Mouse (Mus musculus) 3T3-L1 (cell line): ENCODE measurements around the gene Agpat4.
"Not testable (repeated sequence)": the region's sequence is repeated elsewhere in the genome, so short reads cannot be mapped to it uniquely, and the experiment has no call there.

ENCODE experiments used
- DNase-seq: peaks from one replicate; pipeline ENCODE4 v3.0.0-alpha.2; 2015; ENCODE audit warnings: low read depth, low spot score

Gene Agpat4

GRCm38 (mm10) chr17:12122262-12122661 is 3.8 kb downstream of the Agpat4 start:
- not testable (repeated sequence) for DNase-seq

GRCm38 (mm10) chr17:12123168-12123567 is 4.7 kb downstream of the Agpat4 start:
- DNase-seq = peak; percentile 49

- no peak for DNase-seq
Observed at GRCm38 (mm10) chr17:12127056-12127455, 8.6 kb downstream of the Agpat4 start.

GRCm38 (mm10) chr17:12128976-12129375 is 10.5 kb downstream of the Agpat4 start:
- no peak for DNase-seq

- no peak for DNase-seq
Observed at GRCm38 (mm10) chr17:12131171-12131570, 12.7 kb downstream of the Agpat4 start.

GRCm38 (mm10) chr17:12131581-12131980 is 13.1 kb downstream of the Agpat4 start:
- DNase-seq = no peak

GRCm38 (mm10) chr17:12132904-12133303 is 14.4 kb downstream of the Agpat4 start:
- DNase-seq = no peak

- DNase-seq = no peak
Observed at GRCm38 (mm10) chr17:12133985-12134384, 15.5 kb downstream of the Agpat4 start.

- DNase-seq = no peak
Observed at GRCm38 (mm10) chr17:12134975-12135633, 16.6 kb downstream of the Agpat4 start.

- DNase-seq = no peak
Observed at GRCm38 (mm10) chr17:12138355-12138754, 19.9 kb downstream of the Agpat4 start.

GRCm38 (mm10) chr17:12143948-12144364 is 25.5 kb downstream of the Agpat4 start:
- no peak for DNase-seq

- DNase-seq = no peak
Observed at GRCm38 (mm10) chr17:12146132-12146681, 27.7 kb downstream of the Agpat4 start.

GRCm38 (mm10) chr17:12147830-12148229 is 29.3 kb downstream of the Agpat4 start:
- no peak for DNase-seq

- no peak for DNase-seq
Observed at GRCm38 (mm10) chr17:12149232-12149861, 30.8 kb downstream of the Agpat4 start.

- DNase-seq = no peak
Observed at GRCm38 (mm10) chr17:12150970-12151369, 32.5 kb downstream of the Agpat4 start.

GRCm38 (mm10) chr17:12154260-12154659 is 35.8 kb downstream of the Agpat4 start:
- no peak for DNase-seq

- DNase-seq = no peak
Observed at GRCm38 (mm10) chr17:12155236-12155635, 36.7 kb downstream of the Agpat4 start.

GRCm38 (mm10) chr17:12155872-12156271 is 37.4 kb downstream of the Agpat4 start:
- DNase-seq = no peak

GRCm38 (mm10) chr17:12156661-12157060 is 38.2 kb downstream of the Agpat4 start:
- no peak for DNase-seq

- no peak for DNase-seq
Observed at GRCm38 (mm10) chr17:12157203-12157602, 38.7 kb downstream of the Agpat4 start.

GRCm38 (mm10) chr17:12159187-12160060 is 40.9 kb downstream of the Agpat4 start:
- no peak for DNase-seq

- DNase-seq = no peak
Observed at GRCm38 (mm10) chr17:12160061-12160421, 41.5 kb downstream of the Agpat4 start.
